8 mouse cellular contexts compared by ENCODE assay signal in the genomic region with DNA sequence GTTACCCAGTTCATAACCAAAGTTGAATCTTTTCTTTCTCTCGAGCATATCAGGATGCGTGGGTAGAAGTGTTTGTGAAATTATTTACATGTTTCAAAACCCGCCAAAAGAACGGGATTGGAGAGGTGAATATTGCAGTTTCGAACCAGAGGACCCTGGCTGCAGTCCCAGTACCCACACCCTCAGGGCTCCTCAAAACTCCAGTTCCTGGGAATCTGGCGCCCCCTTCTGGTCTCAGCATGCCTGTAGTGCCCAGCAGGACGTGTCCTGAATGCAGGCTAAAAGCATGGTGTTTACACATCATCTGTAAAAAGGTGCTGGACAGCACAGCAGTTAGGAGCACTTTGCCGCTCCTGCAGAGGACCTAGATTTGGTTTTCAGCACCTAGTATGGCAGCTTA. TPM values are rescaled to one million over a fixed set of nuclear protein-coding genes. Genes with fewer than 3 reads are reported as not detected.
DNase-seq lines count a peak whose midpoint lies in the region.

No protein-coding gene starts in this region.

- H3K9me3 ChIP-seq in embryonic facial prominence, embryonic 10.5 days, result no peaks in the 10 kb centered on the region
- H3K9me3 ChIP-seq in hindbrain, embryonic 10.5 days, result no peaks in the 10 kb centered on the region

- 0 out of 2 replicates have a peak, but pooled peaks cover 4% of the 10 kb centered on the region for H3K27me3 ChIP-seq in embryonic facial prominence, embryonic 10.5 days (replicated peaks; ENCODE audit: low read depth, poor library complexity, severe bottlenecking)
- H3K27me3 ChIP-seq in hindbrain, embryonic 10.5 days (ENCODE audit: insufficient read depth, poor library complexity, severe bottlenecking), result no peaks in the 10 kb centered on the region; the same call in 1 of the 2 replicates

- no peak overlapping the region for H3K27ac ChIP-seq in embryonic facial prominence, embryonic 10.5 days (replicated peaks)
- H3K27ac ChIP-seq in hindbrain, embryonic 10.5 days, result no peak overlapping the region

- peaks cover 18% of the 10 kb centered on the region for H3K4me1 ChIP-seq in embryonic facial prominence, embryonic 10.5 days
- H3K4me1 ChIP-seq in hindbrain, embryonic 10.5 days (replicated peaks), result peaks cover 19% of the 10 kb centered on the region

- 55% methylated on average over 8 of the region's 8 CpGs for WGBS in embryonic facial prominence, embryonic 10.5 days
- 56% methylated on average over 8 of the region's 8 CpGs for WGBS in hindbrain, embryonic 10.5 days

- H3K4me3 ChIP-seq in embryonic facial prominence, embryonic 10.5 days, result peak overlapping the region; percentile 86
- H3K4me3 ChIP-seq in hindbrain, embryonic 10.5 days, result no peak overlapping the region

- peak; percentile 53 to 63 for DNase-seq in layer of hippocampus, postnatal 10 days (ENCODE audit: low spot score in 2 of 2)
- DNase-seq in layer of hippocampus, adult 9-11 months, result no peak
- peak; percentile 29 for DNase-seq in adrenal gland, adult 2 months
- peak; percentile 63 for DNase-seq in embryonic facial prominence, embryonic 10.5 days (ENCODE audit: low spot score)
- DNase-seq in hindbrain, embryonic 10.5 days (ENCODE audit: low spot score), result peak; percentile 58
- DNase-seq in liver, result peak; percentile 78
- peak; percentile 74 for DNase-seq in naive thymus-derived CD4-positive, alpha-beta T cell, adult 2 months (ENCODE audit: low read depth)
- peak; percentile 22 to 57 for DNase-seq in thymus, postnatal 10 days (ENCODE audit: low spot score in 2 of 2)

- peaks cover 15% of the 10 kb centered on the region for H3K36me3 ChIP-seq in embryonic facial prominence, embryonic 10.5 days (replicated peaks)
- peaks cover 15% of the 10 kb centered on the region for H3K36me3 ChIP-seq in hindbrain, embryonic 10.5 days

RNA-seq across cellular contexts. Expression of gene Paxbp1, which starts 1.2 kb away (rescaled TPM):
- total RNA-seq in layer of hippocampus, postnatal 10 days (2021), result 10 to 100 TPM; 69.9 to 89.4 TPM
- 10 to 100 TPM; 32.9 to 63.1 TPM for total RNA-seq in adrenal gland, adult 2 months (2021)
- 8.8 and 11.6 TPM in 2 replicates for polyA plus RNA-seq in adrenal gland, adult 2 months (2012; rRNA removed)
- polyA plus RNA-seq in embryonic facial prominence, embryonic 10.5 days (2016; fragmentation: Nextera tagmentation; extraction: Ambion mirVana), result 66.9 and 79.2 TPM in 2 replicates
- 54.4 and 58.3 TPM in 2 replicates for polyA plus RNA-seq in hindbrain, embryonic 10.5 days (2016; fragmentation: Nextera tagmentation; extraction: Ambion mirVana)

RNA-seq across cellular contexts. Expression of gene Synj1, which starts 34.4 kb away (rescaled TPM):
- 100 to 1,000 TPM; 257 to 270 TPM for total RNA-seq in layer of hippocampus, postnatal 10 days (2021)
- total RNA-seq in adrenal gland, adult 2 months (2021), result 10 to 100 TPM; 44.3 to 65.6 TPM
- 23.4 and 27.5 TPM in 2 replicates for polyA plus RNA-seq in adrenal gland, adult 2 months (2012; rRNA removed)
- 11.6 and 11.8 TPM in 2 replicates for polyA plus RNA-seq in embryonic facial prominence, embryonic 10.5 days (2016; fragmentation: Nextera tagmentation; extraction: Ambion mirVana)
- 14.2 and 19.3 TPM in 2 replicates for polyA plus RNA-seq in hindbrain, embryonic 10.5 days (2016; fragmentation: Nextera tagmentation; extraction: Ambion mirVana)

RNA-seq across cellular contexts. Expression of gene 4932438H23Rik, which starts 49.4 kb away (rescaled TPM):
- 1 to 10 TPM; 1.3 to 1.4 TPM for total RNA-seq in layer of hippocampus, postnatal 10 days (2021)
- under 1 TPM in 1 of 2 experiments, not detected in 1; 0.21 TPM for total RNA-seq in adrenal gland, adult 2 months (2021)
- 0.06 TPM in 1 of 2 replicates, not detected in the other for polyA plus RNA-seq in adrenal gland, adult 2 months (2012; rRNA removed)
- 0.15 TPM in 1 of 2 replicates, not detected in the other for polyA plus RNA-seq in embryonic facial prominence, embryonic 10.5 days (2016; fragmentation: Nextera tagmentation; extraction: Ambion mirVana)
- polyA plus RNA-seq in hindbrain, embryonic 10.5 days (2016; fragmentation: Nextera tagmentation; extraction: Ambion mirVana), result 0.11 and 0.27 TPM in 2 replicates
